Mouse (Mus musculus) monocyte, adult 5-6 weeks (primary cell): ENCODE data around the gene Hist1h1e. TPM values are rescaled to one million over a fixed set of nuclear protein-coding genes. Genes with fewer than 3 reads are reported as not detected.
"Not testable (repeated sequence)": the region's sequence is repeated elsewhere in the genome, so short reads cannot be mapped to it uniquely, and the experiment has no call there.

ENCODE experiments used
- ATAC-seq: fragments of 153-309, 156-312 bp; replicated peaks from 2 replicates; pipeline ENCODE4 v1.8.0; 2017; ENCODE audit warnings: mild to moderate bottlenecking; ENCODE audit not compliant: low TSS enrichment, insufficient number of reproducible peaks, severe bottlenecking, poor library complexity, low FRiP score
- total RNA-seq: library from RNA; stranded (forward); fragments of 200-1000, 200-491, 200-594 nt; gene quantifications from 3 replicates; pipeline ENCODE4 v1.2.3, GENCODE M21; 2017

Gene Hist1h1e
- total RNA-seq, 1 experiment from 2014 or later: 97.2 TPM

DNA sequence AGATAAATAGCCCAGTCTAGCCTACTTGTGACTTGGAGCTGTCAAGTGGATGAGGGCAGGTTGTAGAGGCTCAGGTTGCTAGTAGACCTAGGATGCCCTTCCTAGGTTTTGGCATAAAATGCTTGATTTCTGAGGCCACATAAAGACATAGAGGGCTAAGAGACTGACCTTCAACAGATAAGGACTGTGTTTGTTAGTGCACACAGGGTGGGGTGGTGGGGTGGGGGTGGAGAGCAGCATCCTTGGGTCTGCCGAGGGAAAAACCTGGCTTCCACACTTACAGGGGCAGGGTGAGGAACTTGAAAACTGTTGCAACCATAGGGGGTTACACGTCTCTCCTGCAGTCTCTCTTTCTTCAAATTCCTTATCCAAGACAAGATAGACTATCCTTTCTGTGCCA lies 27.2 kb downstream of the Hist1h1e start:
- no peak for ATAC-seq

DNA sequence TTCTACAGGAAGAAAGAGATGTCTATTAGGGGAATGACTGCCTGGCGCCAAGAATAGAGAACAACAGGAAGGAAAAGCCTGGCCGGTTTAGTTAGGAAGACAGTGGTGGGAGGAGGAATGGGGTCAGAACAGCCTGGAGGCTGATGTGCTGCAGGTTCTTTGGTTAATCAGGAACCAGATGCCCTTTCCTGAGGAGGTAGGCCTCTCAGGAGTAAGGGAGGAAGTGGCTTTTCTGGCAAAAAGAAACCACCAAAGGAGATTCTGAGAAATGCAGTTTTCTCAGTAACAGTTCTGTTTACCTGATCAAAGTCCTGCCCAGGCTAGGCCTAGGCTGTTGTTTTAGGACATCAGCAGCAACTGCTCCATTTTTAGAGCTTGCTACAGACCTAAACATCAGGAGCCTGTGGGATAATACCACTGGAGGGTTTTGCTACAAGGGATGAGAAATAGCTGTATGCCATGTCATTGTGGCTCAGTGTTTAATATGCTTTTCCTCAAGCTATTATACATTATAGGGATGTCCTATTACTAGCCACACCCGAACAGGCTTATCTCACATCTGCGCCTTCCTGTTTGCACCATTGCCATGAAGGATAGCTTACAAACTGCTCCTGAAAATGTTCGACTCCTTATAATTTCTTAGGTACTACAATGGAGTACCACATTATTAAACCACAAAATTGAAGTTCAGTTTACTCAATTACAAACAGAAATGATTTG lies 29.1 kb downstream of the Hist1h1e start:
- no peak for ATAC-seq

DNA sequence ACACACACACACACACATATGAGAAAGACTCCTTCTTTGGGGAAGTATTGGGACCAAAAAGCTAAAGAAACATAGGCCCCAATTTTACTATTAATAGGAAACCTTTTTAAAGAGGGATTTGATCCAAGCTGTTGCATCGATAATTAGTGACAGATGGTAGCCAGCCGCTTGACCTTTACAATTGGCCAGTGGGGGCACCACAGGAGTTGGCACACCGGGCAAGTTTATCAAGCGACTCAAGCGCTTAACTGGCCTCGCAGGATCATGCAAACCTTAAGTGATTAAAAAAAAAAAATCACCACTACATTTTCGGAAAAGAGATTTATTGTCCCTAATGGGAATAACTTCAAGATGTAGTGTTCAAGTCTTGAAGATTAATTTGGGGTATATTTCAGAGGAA lies 29.7 kb downstream of the Hist1h1e start:
- no peak for ATAC-seq

DNA sequence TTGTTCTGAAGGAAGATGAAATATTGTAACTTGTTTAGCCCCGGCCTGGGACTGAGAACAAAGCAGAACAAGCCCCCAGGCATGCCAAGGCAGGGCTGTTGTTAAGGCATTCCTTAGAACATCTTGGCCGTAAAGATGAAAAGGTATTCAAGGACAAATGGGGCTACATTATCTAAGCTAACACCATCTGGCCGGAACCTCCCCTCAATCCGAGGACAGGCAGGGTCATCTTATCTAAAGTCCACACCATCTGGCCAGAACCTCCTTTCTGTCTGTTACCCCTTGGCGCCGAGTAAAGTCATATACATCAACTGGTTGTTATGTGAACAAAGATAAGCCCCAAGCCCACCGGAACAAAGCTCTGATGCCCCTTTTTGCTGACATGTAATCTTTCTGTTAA lies 30.5 kb downstream of the Hist1h1e start:
- not testable (repeated sequence) for ATAC-seq

DNA sequence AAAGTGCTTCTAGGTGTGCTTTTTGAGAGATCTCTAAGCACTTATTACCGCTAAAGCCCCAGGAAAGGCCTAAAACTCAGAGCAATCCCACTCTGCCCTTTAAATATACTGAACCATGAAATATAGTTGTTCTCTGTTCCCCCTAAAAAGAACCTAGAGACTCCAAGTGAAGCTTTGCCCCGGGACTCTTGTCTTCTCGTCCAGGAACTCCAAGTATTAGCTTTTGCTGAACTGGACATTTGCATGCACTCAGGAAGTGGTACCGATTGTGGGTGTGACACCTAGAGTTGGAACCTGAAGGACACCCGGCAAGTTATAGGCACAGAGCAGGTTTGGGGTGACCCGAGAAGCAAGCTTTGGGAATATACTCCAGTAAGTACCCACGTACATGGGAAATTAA lies 31.2 kb downstream of the Hist1h1e start:
- no peak for ATAC-seq

GRCm38 (mm10) chr13:23586940-23587225 lies 35.5 kb downstream of the Hist1h1e start:
- ATAC-seq: no peak

GRCm38 (mm10) chr13:23586099-23586939 lies 36.0 kb downstream of the Hist1h1e start:
- no peak for ATAC-seq

DNA sequence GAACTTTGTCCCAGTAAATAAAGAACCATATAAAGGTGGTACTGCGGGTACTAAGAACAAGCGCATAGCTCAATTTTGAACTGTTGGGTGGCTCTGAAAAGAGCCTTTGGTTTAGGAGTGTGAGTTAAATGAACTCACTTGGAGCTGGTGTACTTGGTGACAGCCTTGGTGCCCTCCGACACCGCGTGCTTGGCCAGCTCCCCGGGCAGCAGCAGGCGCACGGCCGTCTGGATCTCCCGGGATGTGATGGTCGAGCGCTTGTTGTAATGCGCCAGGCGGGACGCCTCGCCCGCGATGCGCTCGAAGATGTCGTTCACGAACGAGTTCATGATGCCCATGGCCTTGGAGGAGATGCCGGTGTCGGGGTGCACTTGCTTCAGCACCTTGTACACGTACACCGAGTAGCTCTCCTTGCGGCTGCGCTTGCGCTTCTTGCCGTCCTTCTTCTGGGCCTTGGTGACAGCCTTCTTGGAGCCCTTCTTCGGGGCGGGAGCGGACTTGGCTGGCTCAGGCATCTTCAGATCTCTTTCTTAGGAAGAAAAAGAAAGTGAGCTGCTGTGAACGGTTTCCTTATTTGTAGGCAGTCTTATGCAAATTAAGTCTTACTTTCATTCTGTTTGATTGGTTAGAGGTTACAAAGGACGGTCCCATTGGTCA lies 36.8 kb downstream of the Hist1h1e start:
- ATAC-seq: peak; percentile 78

DNA sequence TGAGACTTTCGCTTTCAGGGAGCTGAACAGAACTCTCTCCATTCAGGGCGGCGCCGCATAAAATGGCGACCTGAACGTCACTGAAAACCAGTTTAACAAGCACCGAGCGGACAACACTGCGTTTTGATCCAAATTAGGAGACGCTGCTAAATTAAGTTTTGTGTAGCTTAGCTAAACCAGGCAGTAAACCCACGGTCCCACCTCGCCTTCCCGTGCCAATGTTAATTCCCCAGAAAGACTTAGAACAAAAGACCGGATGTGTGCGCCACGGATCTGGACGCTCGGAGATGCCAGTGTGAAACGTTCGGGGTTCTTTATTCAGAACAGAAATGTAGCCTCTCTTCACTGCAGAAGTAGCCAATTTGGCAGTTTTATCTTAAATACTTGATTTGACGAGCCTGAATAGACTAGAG lies 37.3 kb downstream of the Hist1h1e start:
- peak; percentile 64 for ATAC-seq

DNA sequence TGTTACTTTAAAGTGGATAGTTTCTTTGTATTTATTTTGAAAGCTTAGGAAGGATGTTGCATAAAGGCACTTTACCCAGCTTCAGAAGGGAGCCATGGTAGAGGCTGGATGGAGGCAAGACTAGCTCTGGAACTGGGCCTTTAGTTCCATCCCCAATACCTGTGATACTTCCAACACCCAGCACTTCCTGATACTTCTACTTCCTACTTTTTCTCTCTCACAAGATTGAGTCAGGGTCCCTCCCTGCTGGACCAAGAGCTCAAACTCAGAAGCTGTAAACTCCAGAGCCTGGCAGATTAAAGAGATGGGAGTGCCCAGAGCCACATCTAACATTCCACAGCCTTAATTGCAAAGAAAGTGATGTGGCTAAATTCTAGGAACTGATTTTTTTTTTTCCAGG lies 38.0 kb downstream of the Hist1h1e start:
- no peak for ATAC-seq

GRCm38 (mm10) chr13:23583387-23584068 lies 38.8 kb downstream of the Hist1h1e start:
- ATAC-seq: no peak

DNA sequence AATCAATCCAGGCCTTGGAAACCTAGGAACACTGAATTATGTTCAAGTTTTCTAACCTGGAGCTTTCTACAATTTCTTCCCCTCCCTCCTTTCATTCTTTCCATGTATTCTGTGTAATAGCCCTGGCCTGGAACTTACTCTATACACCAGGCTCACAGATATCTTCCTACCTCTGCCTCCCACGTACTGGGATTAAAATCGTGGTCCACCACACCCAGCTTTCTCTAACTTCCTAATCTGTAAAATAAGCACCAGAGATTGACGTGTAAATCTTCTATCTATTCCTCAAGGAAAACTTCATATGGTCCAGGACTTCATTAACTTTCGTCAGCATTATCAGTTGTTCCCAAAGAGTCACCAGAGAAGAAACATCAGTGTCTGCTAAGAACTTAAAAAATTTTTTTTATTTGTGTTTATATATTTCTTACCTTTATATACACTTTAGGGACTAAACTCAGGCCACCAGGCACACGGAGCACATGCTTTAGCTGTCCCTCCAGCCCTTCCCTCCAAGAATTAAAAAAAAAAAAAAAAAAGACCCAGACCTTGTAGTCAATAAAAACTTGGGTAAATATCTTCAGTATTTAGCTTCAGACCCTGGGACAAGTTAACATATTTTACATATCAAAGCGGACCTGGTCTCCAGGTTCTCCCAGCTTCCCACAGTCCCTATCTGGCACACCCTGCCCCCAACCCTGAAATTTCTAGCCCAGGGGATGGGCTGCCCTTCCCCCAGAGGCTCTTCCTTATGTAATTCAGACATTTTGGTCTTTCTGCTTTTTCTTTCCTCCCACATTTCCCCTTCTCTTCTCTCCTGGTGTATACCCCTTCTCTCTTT lies 39.9 kb downstream of the Hist1h1e start:
- ATAC-seq: no peak

DNA sequence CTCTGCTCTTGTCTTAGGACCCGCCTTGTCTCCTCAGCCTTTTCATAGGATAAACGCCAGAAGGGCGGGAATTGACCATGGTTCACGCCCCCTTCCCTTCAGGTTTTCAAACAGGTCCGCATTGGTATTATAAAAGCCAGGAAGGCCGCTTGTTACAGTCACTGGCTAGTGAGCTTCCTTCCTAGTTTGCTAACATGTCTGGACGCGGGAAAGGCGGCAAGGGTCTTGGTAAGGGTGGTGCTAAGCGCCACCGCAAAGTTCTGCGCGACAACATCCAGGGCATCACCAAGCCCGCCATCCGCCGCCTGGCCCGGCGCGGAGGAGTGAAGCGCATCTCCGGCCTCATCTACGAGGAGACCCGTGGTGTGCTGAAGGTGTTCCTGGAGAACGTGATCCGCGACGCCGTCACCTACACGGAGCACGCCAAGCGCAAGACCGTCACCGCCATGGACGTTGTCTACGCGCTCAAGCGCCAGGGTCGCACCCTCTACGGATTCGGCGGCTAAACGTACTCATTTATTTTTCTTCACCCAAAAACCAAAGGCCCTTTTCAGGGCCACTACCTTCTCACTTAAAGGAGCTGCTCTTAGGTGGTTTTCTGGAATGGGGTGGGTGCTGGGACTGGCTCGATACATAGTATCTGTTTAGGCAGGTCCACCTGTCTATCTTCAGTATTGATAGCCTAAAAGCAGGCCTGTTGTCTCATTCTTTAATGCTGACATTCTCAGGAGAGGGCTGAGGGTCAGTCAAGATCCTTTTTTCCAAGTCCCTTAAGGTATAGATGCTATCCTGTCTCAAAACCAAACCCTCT lies 40.7 kb downstream of the Hist1h1e start, which contains the start of gene Hist1h4d:
Hist1h4d (plus strand) TSS at position 191 of the 811 bp plus-strand sequence.
- peak; percentile 92 for ATAC-seq

DNA sequence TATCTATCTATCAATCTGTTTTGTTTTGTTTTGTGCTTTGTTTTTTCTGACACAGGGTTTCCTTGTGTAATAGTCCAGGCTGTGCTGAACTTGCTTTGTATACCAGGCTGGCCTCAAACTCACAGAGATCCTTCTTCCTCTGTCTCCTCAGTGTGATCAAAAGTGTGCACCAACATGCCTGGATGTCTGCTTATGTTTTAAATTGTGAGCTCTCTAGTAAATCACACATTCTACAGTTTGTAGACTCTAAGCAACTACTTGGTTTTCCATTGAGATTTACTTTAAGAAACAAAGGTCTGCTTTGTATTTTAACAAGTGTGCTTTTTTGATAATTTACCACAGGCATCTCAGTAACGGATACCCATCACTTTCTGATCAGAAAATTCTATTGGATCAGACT lies 44.5 kb downstream of the Hist1h1e start:
- ATAC-seq: no peak

DNA sequence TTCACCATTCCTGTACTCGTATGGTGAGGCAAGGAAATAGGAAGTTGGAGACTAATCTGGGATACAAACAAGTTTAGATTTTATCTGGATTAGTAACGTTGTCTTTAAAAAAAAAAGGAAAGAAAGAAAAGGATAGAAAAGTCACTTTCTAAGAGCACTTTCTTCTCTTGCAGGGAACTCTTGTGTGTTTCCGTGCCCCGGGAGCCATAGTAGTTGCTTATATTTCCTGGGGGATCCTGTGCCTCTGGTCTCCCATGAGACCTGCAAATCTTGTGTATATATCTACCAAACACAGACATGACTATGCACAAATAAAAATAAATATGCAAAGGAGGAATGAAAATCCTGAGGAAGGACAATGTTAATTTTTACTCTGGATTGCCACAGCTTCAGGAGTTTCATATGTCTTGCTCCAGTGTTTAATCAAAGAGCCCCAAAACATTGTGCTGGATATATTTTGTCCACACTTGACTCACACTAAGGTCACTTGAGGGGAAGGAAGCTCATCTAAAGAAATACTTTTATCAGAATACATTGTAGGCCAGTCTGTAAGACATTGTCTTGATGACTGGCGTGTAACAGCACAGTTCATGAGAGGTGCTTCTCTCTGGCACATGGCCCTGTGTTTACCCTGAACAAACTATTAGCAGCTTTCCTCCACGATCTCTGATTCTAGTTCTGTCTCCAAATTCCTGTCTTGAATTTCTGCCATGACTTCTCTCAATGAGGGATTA lies 45.3 kb downstream of the Hist1h1e start:
- ATAC-seq: no peak

DNA sequence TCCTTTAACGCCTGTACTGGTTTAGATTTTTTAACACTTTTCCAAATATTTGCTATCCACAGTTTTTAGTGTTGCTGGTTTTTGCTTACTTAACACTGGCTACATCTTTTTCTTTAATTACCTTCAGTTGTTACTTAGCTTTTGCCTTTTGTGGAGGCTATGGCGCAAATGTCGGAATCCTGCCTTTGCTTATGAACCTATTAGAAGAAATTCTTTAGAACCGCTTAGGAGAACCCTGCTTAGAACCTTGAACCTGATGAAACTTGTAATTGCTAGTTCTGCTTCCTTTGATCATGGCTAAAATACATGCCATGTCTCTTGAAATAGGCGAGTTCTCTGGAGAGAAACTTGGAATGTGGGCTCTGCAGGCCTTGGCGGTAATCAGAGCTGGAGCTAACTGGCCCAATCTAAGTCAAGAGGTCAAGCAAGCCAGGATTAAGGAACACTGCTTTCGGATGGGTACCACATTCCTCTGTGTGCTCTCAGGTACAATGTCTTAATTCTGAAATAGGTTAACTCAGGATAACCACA lies 45.9 kb downstream of the Hist1h1e start:
- ATAC-seq: no peak

DNA sequence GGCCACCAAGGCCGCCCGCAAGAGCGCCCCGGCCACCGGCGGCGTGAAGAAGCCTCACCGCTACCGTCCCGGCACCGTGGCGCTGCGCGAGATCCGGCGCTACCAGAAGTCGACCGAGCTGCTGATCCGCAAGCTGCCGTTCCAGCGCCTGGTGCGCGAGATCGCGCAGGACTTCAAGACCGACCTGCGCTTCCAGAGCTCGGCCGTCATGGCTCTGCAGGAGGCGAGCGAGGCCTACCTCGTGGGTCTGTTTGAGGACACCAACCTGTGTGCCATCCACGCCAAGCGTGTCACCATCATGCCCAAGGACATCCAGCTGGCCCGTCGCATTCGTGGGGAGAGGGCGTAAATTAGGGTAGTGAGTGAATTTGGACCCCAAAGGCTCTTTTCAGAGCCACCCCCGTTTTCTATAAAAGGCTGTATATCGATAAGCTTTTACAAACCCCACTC lies 46.5 kb downstream of the Hist1h1e start:
- not testable (repeated sequence) for ATAC-seq
